Mouse (Mus musculus) erythroblast, embryonic 14.5 days (primary cell): ENCODE data around the gene Anapc11.

Experiments used
- GATA1 ChIP-seq: IDR thresholded peaks from 2 replicates; pipeline ENCODE4 v1.6.1; 2012; ENCODE audit warnings: low read length, inconsistent platforms, mixed read lengths
- TAL1 ChIP-seq: IDR thresholded peaks from 3 replicates; pipeline ENCODE4 v1.6.1; 2012; ENCODE audit warnings: low read length, inconsistent platforms, mixed read lengths

GRCm38 (mm10) chr11:120628601-120629340 lies 30.6 kb downstream of the Anapc11 start:
- TF ChIP-seq GATA1 = no peak
- no peak for TF ChIP-seq TAL1
